Mouse (Mus musculus): Measurements from ENCODE around the gene Mov10l1. TPM values are rescaled to one million over a fixed set of nuclear protein-coding genes. Genes with fewer than 3 reads are reported as not detected.

The Mov10l1 gene
- polyA plus RNA-seq, 1 experiment from 2014 or later = not detected

- 87% methylated on average over 6 of the region's 6 CpGs for WGBS
- no peak for ATAC-seq (ENCODE audit: low FRiP score)
These were observed 27.4 kb upstream of the Mov10l1 start for GRCm38 (mm10) chr15:88955342-88955741.

DNA sequence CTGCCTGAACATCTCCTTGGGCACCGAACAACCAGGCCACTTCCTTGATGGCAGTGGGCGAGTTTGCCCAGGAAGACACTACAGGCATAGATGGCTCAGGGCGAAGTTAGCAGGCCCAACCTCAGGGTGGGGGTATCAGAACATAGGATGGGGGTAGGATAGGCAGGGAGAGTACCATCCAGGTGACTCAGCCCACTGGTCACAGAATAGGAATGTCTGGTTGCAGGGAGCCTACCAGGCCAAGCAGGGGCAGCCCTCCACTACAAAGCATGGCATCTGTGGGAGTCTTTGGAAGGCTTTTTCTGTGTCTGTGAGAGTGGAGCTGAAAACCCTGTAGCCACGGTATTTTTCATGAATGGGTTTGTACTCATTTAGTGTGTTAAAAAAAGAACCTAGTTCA lies 25.2 kb upstream of the Mov10l1 start:
- H3K27me3 ChIP-seq (ENCODE audit: control insufficient read depth, insufficient read depth, low read length) = peaks cover 13% of the 10 kb centered on the region
- no peak overlapping the region for H3K27ac ChIP-seq
- peaks cover 8% of the 10 kb centered on the region; the same call in 1 of the 2 replicates for H3K4me1 ChIP-seq (replicated peaks; ENCODE audit: control insufficient read depth, insufficient read depth, low read length)
- 85% methylated on average over 4 of the region's 4 CpGs for WGBS
- no peaks in the 10 kb centered on the region for H3K36me3 ChIP-seq (replicated peaks; ENCODE audit: control insufficient read depth, insufficient read depth)
- no peak for ATAC-seq (ENCODE audit: low FRiP score)
- H3K4me3 ChIP-seq (replicated peaks; ENCODE audit: low read length) = no peak overlapping the region
- no peak for DNase-seq (ENCODE audit: low spot score)
- H3K9ac ChIP-seq = no peak overlapping the region
- H3K9me3 ChIP-seq (ENCODE audit: control insufficient read depth, low read length) = no peaks in the 10 kb centered on the region
- H3K4me2 ChIP-seq (replicated peaks) = no peak overlapping the region

More at GRCm38 (mm10) chr15:88955342-88955741, 27.4 kb upstream of the Mov10l1 start:
- Histone ChIP-seq H3K27me3 (ENCODE audit: control insufficient read depth, insufficient read depth, low read length) (peaks cover 13% of the 10 kb centered on the region), H3K9ac (no peak overlapping the region), H3K4me1 (replicated peaks; ENCODE audit: control insufficient read depth, insufficient read depth, low read length) (peaks cover 8% of the 10 kb centered on the region; the same call in 1 of the 2 replicates), H3K4me2 (replicated peaks) (no peak overlapping the region), H3K36me3 (replicated peaks; ENCODE audit: control insufficient read depth, insufficient read depth) (no peaks in the 10 kb centered on the region), H3K27ac (no peak overlapping the region), H3K4me3 (replicated peaks; ENCODE audit: low read length) (no peak overlapping the region), H3K9me3 (ENCODE audit: control insufficient read depth, low read length) (no peaks in the 10 kb centered on the region)
- DNase-seq (ENCODE audit: low spot score) = no peak

DNA sequence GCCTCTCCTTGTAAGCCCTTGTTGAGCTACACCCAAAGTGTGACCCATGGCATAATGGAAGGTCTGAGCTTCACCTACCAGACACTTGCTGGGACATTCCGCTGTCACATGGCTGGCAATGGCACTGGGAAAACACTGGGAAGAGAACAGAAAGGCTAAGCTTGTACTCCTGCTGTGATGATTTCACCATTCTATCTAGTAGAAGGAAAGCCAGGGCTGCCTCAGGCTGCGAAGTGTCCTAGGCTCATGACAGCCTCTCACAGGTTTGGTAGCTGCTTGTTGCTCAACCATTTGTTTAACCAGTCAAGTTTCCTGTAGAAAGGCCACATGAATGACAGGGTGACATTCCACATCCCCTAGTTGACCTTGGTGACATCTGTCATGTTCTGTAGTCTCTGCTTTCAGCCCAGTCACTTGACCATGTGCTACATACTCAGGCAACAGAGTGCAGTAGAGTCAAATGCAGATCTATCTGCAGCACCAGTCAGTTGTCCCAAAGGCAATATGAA lies 18.6 kb upstream of the Mov10l1 start:
- Histone ChIP-seq H3K4me1 (replicated peaks; ENCODE audit: control insufficient read depth, insufficient read depth, low read length) (no peaks in the 10 kb centered on the region), H3K27me3 (ENCODE audit: control insufficient read depth, insufficient read depth, low read length) (no peaks in the 10 kb centered on the region), H3K27ac (no peak overlapping the region), H3K36me3 (replicated peaks; ENCODE audit: control insufficient read depth, insufficient read depth) (no peaks in the 10 kb centered on the region), H3K9ac (no peak overlapping the region), H3K4me3 (replicated peaks; ENCODE audit: low read length) (no peak overlapping the region), H3K4me2 (replicated peaks) (no peak overlapping the region), H3K9me3 (ENCODE audit: control insufficient read depth, low read length) (no peaks in the 10 kb centered on the region)
- WGBS = 96% methylated on average over 2 of the region's 2 CpGs
- DNase-seq (ENCODE audit: low spot score) (no peak), ATAC-seq (ENCODE audit: low FRiP score) (no peak)

GRCm38 (mm10) chr15:88972300-88972699 lies 10.4 kb upstream of the Mov10l1 start:
- Histone ChIP-seq H3K27ac (no peak overlapping the region), H3K4me3 (replicated peaks; ENCODE audit: low read length) (no peak overlapping the region), H3K4me1 (replicated peaks; ENCODE audit: control insufficient read depth, insufficient read depth, low read length) (no peaks in the 10 kb centered on the region), H3K4me2 (replicated peaks) (no peak overlapping the region), H3K9me3 (ENCODE audit: control insufficient read depth, low read length) (no peaks in the 10 kb centered on the region), H3K9ac (no peak overlapping the region), H3K27me3 (ENCODE audit: control insufficient read depth, insufficient read depth, low read length) (no peaks in the 10 kb centered on the region), H3K36me3 (replicated peaks; ENCODE audit: control insufficient read depth, insufficient read depth) (no peaks in the 10 kb centered on the region)
- 98% methylated on average over 4 of the region's 4 CpGs for WGBS
- ATAC-seq (ENCODE audit: low FRiP score) (no peak), DNase-seq (ENCODE audit: low spot score) (no peak)

DNA sequence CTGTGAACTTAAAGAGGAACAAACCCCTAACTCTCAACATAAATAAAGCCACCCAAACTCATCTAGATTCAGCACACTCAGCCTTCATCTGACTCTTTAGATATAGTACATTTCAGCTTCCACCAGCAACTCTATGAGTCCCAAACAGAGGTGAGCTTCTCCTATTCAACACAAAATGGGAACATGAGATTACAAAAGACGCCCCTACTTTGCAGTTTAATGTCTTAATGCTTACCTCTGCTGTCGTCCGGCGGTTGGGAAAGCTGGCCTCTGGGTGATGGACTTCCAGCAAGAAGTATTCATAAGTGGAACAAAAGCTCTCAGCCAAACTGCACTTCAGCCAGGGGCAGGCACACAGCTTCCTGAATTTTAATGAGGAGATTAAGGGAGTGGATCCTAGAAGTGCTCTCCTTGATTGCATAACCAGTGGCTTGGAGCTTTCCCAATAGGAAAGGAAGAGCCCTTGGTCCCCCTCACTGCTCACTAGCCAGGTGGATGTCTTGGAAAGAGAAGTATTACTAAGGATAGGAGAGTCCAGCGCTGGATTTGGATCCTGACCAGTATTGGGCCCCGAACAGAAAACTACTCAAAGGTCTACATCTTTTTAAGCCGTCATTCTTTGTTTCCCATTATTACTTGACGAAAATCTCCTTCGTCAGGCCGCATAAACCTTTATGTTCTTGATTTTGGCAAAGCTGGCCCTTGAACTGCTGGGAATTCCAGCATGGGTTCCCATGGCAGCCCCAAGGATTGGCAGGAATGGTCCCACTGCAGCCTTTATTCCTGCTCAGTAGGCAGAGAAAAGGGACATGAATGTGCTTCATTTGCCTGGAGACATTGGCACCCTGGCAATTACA lies 4.2 kb upstream of the Mov10l1 start, which contains the start of gene Mlc1:
TSS of gene Mlc1 (minus strand) at position 727 of the 857 bp plus-strand sequence.
- peak within 1 kb of the TSS; percentile 15; the same call in 1 of the 2 replicates for H3K4me3 ChIP-seq (replicated peaks; ENCODE audit: low read length)
- peak within 1 kb of the TSS; percentile 64 for H3K27ac ChIP-seq
- WGBS = 16% methylated on average over 10 of the region's 10 CpGs
- no peaks in the 10 kb centered on the region for H3K27me3 ChIP-seq (ENCODE audit: control insufficient read depth, insufficient read depth, low read length)
- H3K9me3 ChIP-seq (ENCODE audit: control insufficient read depth, low read length) = no peaks in the 10 kb centered on the region
- H3K36me3 ChIP-seq (replicated peaks; ENCODE audit: control insufficient read depth, insufficient read depth) = no peaks in the 10 kb centered on the region
- H3K9ac ChIP-seq = no peak within 1 kb of the TSS; the same call in 1 of the 2 replicates
- ATAC-seq (ENCODE audit: low FRiP score) (peak; percentile 87; the same call in 1 of the 2 replicates), DNase-seq (ENCODE audit: low spot score) (peak; percentile 65)
- peak within 1 kb of the TSS; percentile 31 for H3K4me2 ChIP-seq (replicated peaks)
- 0 out of 2 replicates have a peak, but pooled peaks cover 6% of the 10 kb centered on the region for H3K4me1 ChIP-seq (replicated peaks; ENCODE audit: control insufficient read depth, insufficient read depth, low read length)

- Histone ChIP-seq H3K36me3 (replicated peaks; ENCODE audit: control insufficient read depth, insufficient read depth) (no peaks in the 10 kb centered on the region), H3K9me3 (ENCODE audit: control insufficient read depth, low read length) (no peaks in the 10 kb centered on the region), H3K4me2 (replicated peaks) (no peak overlapping the region), H3K4me1 (replicated peaks; ENCODE audit: control insufficient read depth, insufficient read depth, low read length) (0 out of 2 replicates have a peak, but pooled peaks cover 6% of the 10 kb centered on the region), H3K27ac (peak overlapping the region; percentile 61; the same call in 1 of the 2 replicates), H3K27me3 (ENCODE audit: control insufficient read depth, insufficient read depth, low read length) (no peaks in the 10 kb centered on the region), H3K4me3 (replicated peaks; ENCODE audit: low read length) (no peak overlapping the region), H3K9ac (no peak overlapping the region)
- 9% methylated on average over 3 of the region's 3 CpGs for WGBS
- ATAC-seq (ENCODE audit: low FRiP score) (0 out of 2 replicates have a peak, but pooled peaks have one; percentile 71), DNase-seq (ENCODE audit: low spot score) (no peak)
These were observed 3.6 kb upstream of the Mov10l1 start for GRCm38 (mm10) chr15:88979138-88979446.

DNA sequence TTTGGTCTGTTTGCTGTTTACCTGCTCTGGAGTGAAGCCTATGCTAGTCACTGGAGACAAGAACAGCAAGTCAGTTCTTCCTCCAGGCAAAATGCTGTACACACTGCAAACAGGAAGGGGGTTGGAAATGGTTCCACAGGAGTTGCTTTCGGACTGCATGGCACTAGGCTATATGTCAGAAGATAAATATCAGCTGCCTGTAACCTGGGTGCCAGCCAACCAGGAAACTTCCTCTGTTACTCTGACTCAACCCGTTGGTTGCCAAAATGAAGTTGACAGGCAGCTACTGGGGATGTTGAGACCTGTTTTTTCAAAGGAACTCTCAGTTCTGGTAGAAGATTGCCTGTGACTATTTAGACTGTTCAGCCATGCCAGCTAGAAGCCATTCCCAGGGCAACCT lies 6.5 kb downstream of the Mov10l1 start:
- ATAC-seq (ENCODE audit: low FRiP score) = no peak
- 71% methylated on average over 2 of the region's 2 CpGs for WGBS
- H3K4me1 ChIP-seq (replicated peaks; ENCODE audit: control insufficient read depth, insufficient read depth, low read length) = no peaks in the 10 kb centered on the region

DNA sequence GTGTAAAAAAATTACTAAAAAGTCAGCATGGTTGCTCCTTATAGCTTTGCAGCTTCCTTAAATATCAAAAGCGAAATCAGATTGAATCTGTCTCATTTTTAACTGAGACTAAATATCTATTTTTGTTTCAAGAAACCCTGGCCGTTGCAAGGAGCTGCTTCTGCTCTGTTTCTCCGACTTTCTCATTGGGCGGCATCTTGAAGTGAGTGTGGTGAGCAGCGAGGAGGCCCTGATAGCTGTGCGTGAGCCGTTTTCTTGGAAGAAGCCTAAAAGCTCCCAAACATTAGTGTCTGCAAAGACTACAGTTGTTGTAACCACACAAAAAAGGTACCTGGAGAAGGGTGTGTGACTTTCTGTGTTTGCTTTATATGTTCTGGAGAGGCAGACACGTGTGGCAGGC lies 15.9 kb downstream of the Mov10l1 start:
- Histone ChIP-seq H3K9me3 (ENCODE audit: control insufficient read depth, low read length) (no peaks in the 10 kb centered on the region), H3K4me2 (replicated peaks) (no peak overlapping the region)
- no peak for ATAC-seq (ENCODE audit: low FRiP score)

More for the DNA sequence above, 6.5 kb downstream of the Mov10l1 start:
- Histone ChIP-seq H3K27ac (no peak overlapping the region), H3K4me2 (replicated peaks) (no peak overlapping the region), H3K27me3 (ENCODE audit: control insufficient read depth, insufficient read depth, low read length) (no peaks in the 10 kb centered on the region), H3K9ac (no peak overlapping the region), H3K9me3 (ENCODE audit: control insufficient read depth, low read length) (no peaks in the 10 kb centered on the region), H3K36me3 (replicated peaks; ENCODE audit: control insufficient read depth, insufficient read depth) (no peaks in the 10 kb centered on the region), H3K4me3 (replicated peaks; ENCODE audit: low read length) (no peak overlapping the region)
- DNase-seq (ENCODE audit: low spot score) = no peak

GRCm38 (mm10) chr15:88999124-88999523 lies 16.4 kb downstream of the Mov10l1 start:
- DNase-seq (ENCODE audit: low spot score) (no peak), ATAC-seq (ENCODE audit: low FRiP score) (no peak)
- Histone ChIP-seq H3K9me3 (ENCODE audit: control insufficient read depth, low read length) (no peaks in the 10 kb centered on the region), H3K9ac (no peak overlapping the region), H3K4me1 (replicated peaks; ENCODE audit: control insufficient read depth, insufficient read depth, low read length) (no peaks in the 10 kb centered on the region), H3K27ac (no peak overlapping the region), H3K4me2 (replicated peaks) (no peak overlapping the region), H3K36me3 (replicated peaks; ENCODE audit: control insufficient read depth, insufficient read depth) (no peaks in the 10 kb centered on the region), H3K4me3 (replicated peaks; ENCODE audit: low read length) (no peak overlapping the region), H3K27me3 (ENCODE audit: control insufficient read depth, insufficient read depth, low read length) (no peaks in the 10 kb centered on the region)
- whole genome bisulfite sequencing = 77% methylated on average over 2 of the region's 2 CpGs

More for the DNA sequence above, 15.9 kb downstream of the Mov10l1 start:
- no peak overlapping the region for H3K9ac ChIP-seq
- no peak overlapping the region for H3K27ac ChIP-seq
- WGBS = 81% methylated on average over 8 of the region's 8 CpGs
- H3K36me3 ChIP-seq (replicated peaks; ENCODE audit: control insufficient read depth, insufficient read depth) = no peaks in the 10 kb centered on the region
- no peak for DNase-seq (ENCODE audit: low spot score)
- H3K4me3 ChIP-seq (replicated peaks; ENCODE audit: low read length) = no peak overlapping the region
- no peaks in the 10 kb centered on the region for H3K27me3 ChIP-seq (ENCODE audit: control insufficient read depth, insufficient read depth, low read length)
- H3K4me1 ChIP-seq (replicated peaks; ENCODE audit: control insufficient read depth, insufficient read depth, low read length) = no peaks in the 10 kb centered on the region

All from hindbrain, embryonic 14.5 days (tissue).